8 mouse cellular contexts compared by ENCODE assay signal in the genomic region with DNA sequence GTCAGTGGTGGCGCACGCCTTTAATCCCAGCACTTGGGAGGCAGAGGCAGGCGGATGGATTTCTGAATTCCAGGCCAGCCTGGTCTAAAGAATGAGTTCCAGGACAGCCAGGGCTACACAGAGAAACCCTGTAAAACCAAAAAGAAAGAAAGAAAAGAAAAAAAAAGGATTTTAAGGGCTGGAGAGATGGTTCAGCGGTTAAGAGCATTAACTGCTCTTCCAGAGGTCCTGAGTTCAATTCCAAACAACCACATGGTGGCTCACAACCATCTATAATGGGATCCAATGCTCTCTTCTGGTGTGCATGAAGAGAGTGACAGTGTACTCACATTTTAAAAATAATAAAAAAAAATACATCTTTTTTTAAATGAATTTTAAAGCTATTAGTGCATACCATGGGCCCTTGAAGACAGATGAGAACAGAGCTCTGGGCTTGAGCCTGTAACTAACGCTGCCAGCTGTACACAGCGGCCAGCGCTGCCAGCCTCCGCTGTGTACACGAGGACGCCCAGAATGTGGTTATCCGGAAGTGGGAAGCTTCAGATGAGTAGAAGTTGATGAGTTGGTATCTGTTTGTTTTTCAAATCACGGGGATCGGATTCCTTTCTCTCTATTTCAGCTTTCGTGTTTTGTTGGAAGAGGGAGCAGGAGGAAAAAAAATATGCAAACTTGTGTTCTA. TPM values are rescaled to one million over a fixed set of nuclear protein-coding genes. Genes with fewer than 3 reads are reported as not detected.
DNase-seq lines count a peak whose midpoint lies in the region; ATAC-seq and TF ChIP-seq lines count a peak whose summit lies in the region.

No protein-coding gene starts in this region.

- no peak for DNase-seq in lung, adult 2 months
- no peak for DNase-seq in lung, postnatal 36 days
- DNase-seq in embryonic facial prominence, embryonic 11.5 days (ENCODE audit: low spot score), result no peak
- no peak for DNase-seq in urinary bladder, postnatal 25 days (ENCODE audit: low spot score)
- DNase-seq in kidney, postnatal 36 days, result no peak

- H3K9me3 ChIP-seq in embryonic facial prominence, embryonic 11.5 days (replicated peaks; ENCODE audit: control insufficient read depth, low read length), result no peaks in the 10 kb centered on the region
- H3K9me3 ChIP-seq in intestine, embryonic 16.5 days (ENCODE audit: control insufficient read depth, low read length), result no peaks in the 10 kb centered on the region
- H3K9me3 ChIP-seq in neural tube, embryonic 15.5 days (replicated peaks), result no peaks in the 10 kb centered on the region

- no peak for TF ChIP-seq CTCF in lung, adult 2 months (IDR thresholded peaks at IDR 0.05; ENCODE audit: insufficient read depth, low read length)

- no peaks in the 10 kb centered on the region; the same call in none of the 2 replicates for H3K4me1 ChIP-seq in lung, adult 2 months (ENCODE audit: control insufficient read depth, insufficient read depth, low read length)
- H3K4me1 ChIP-seq in embryonic facial prominence, embryonic 11.5 days (ENCODE audit: control insufficient read depth, insufficient read depth, low read length), result 0 out of 2 replicates have a peak, but pooled peaks cover 3% of the 10 kb centered on the region
- H3K4me1 ChIP-seq in intestine, embryonic 16.5 days (ENCODE audit: control insufficient read depth, insufficient read depth, low read length), result peaks cover 6% of the 10 kb centered on the region
- H3K4me1 ChIP-seq in neural tube, embryonic 15.5 days, result peaks cover 34% of the 10 kb centered on the region

- 39% methylated on average over 14 of the region's 14 CpGs for WGBS in lung, adult 2 months
- WGBS in embryonic facial prominence, embryonic 11.5 days, result 68% methylated on average over 14 of the region's 14 CpGs
- WGBS in intestine, embryonic 16.5 days, result 59% methylated on average over 14 of the region's 14 CpGs
- WGBS in neural tube, embryonic 15.5 days, result 64% methylated on average over 14 of the region's 14 CpGs

- H3K4me3 ChIP-seq in lung, adult 2 months (replicated peaks; ENCODE audit: extremely low read depth, low read depth, low read length), result peak overlapping the region; percentile 75
- peak overlapping the region; percentile 75 for H3K4me3 ChIP-seq in embryonic facial prominence, embryonic 11.5 days (ENCODE audit: low read depth, low read length)
- H3K4me3 ChIP-seq in intestine, embryonic 16.5 days (ENCODE audit: low read length), result peak overlapping the region; percentile 69
- H3K4me3 ChIP-seq in neural tube, embryonic 15.5 days (replicated peaks), result peak overlapping the region; percentile 61

- H3K27me3 ChIP-seq in embryonic facial prominence, embryonic 11.5 days (ENCODE audit: control insufficient read depth, insufficient read depth, low read length), result no peaks in the 10 kb centered on the region
- no peaks in the 10 kb centered on the region for H3K27me3 ChIP-seq in intestine, embryonic 16.5 days (replicated peaks; ENCODE audit: control insufficient read depth, insufficient read depth, low read length)
- H3K27me3 ChIP-seq in neural tube, embryonic 15.5 days (replicated peaks), result no peaks in the 10 kb centered on the region

- no peaks in the 10 kb centered on the region; the same call in none of the 2 replicates for H3K36me3 ChIP-seq in embryonic facial prominence, embryonic 11.5 days (replicated peaks; ENCODE audit: control insufficient read depth, insufficient read depth, low read depth, low read length)
- H3K36me3 ChIP-seq in intestine, embryonic 16.5 days (ENCODE audit: control insufficient read depth, insufficient read depth, low read length), result peaks cover 5% of the 10 kb centered on the region; the same call in 1 of the 2 replicates
- H3K36me3 ChIP-seq in neural tube, embryonic 15.5 days, result peaks cover 25% of the 10 kb centered on the region

- peak overlapping the region; percentile 95; the same call in 1 of the 2 replicates for H3K27ac ChIP-seq in embryonic facial prominence, embryonic 11.5 days (replicated peaks; ENCODE audit: low read depth, low read length)
- H3K27ac ChIP-seq in intestine, embryonic 16.5 days (ENCODE audit: low read length), result peak overlapping the region; percentile 46; the same call in 1 of the 2 replicates
- H3K27ac ChIP-seq in neural tube, embryonic 15.5 days (replicated peaks), result peak overlapping the region; percentile 100

- no peak for TF ChIP-seq POLR2A in lung, adult 2 months (IDR thresholded peaks at IDR 0.05; ENCODE audit: borderline replicate concordance, extremely low read depth, low read depth, low read length)

- peak overlapping the region; percentile 98 for H3K9ac ChIP-seq in embryonic facial prominence, embryonic 11.5 days (replicated peaks; ENCODE audit: low read length)
- H3K9ac ChIP-seq in intestine, embryonic 16.5 days (ENCODE audit: low read depth, low read length), result peak overlapping the region; percentile 95
- H3K9ac ChIP-seq in neural tube, embryonic 15.5 days (replicated peaks), result peak overlapping the region; percentile 69

- H3K4me2 ChIP-seq in embryonic facial prominence, embryonic 11.5 days (ENCODE audit: low read depth, low read length), result peak overlapping the region; percentile 48
- peak overlapping the region; percentile 66 for H3K4me2 ChIP-seq in intestine, embryonic 16.5 days (ENCODE audit: low read depth, low read length)
- peak overlapping the region; percentile 83 for H3K4me2 ChIP-seq in neural tube, embryonic 15.5 days

- ATAC-seq in embryonic facial prominence, embryonic 11.5 days (replicated peaks; ENCODE audit: insufficient number of reproducible peaks, low FRiP score, low TSS enrichment, low read depth), result no peak
- ATAC-seq in intestine, embryonic 16.5 days, result no peak
- no peak for ATAC-seq in neural tube, embryonic 15.5 days (ENCODE audit: low FRiP score)
- no peak for ATAC-seq in erythroid progenitor cell, adult 5-6 weeks (replicated peaks; ENCODE audit: low FRiP score, poor library complexity, severe bottlenecking)

RNA-seq across cellular contexts. Expression of gene Flcn, which starts 0.8 kb away (rescaled TPM):
- polyA plus RNA-seq in lung, adult 2 months (2012; rRNA removed), result 58.9 and 59.6 TPM in 2 replicates
- 23.9 and 26.1 TPM in 2 replicates for polyA plus RNA-seq in embryonic facial prominence, embryonic 11.5 days (2014; fragmentation: Nextera tagmentation; extraction: Ambion mirVana)
- 46.5 and 51.6 TPM in 2 replicates for polyA plus RNA-seq in intestine, embryonic 16.5 days (2015; fragmentation: Nextera tagmentation; extraction: Ambion mirVana)
- 41.8 TPM in 2 replicates for polyA plus RNA-seq in neural tube, embryonic 15.5 days (2015; fragmentation: Nextera tagmentation; extraction: Ambion mirVana)
- 2.1 and 5.0 TPM in 2 replicates for total RNA-seq in erythroid progenitor cell, adult 5-6 weeks (2015; ENCODE audit: low replicate concordance)
- total RNA-seq in erythroid progenitor cell, adult 5-6 weeks (2017; ENCODE audit: low replicate concordance), result 2.3 and 5.4 TPM in 2 replicates

RNA-seq across cellular contexts. Expression of gene Pld6, which starts 23.2 kb away (rescaled TPM):
- polyA plus RNA-seq in lung, adult 2 months (2012; rRNA removed), result 2.0 and 2.9 TPM in 2 replicates
- 1.2 and 1.4 TPM in 2 replicates for polyA plus RNA-seq in embryonic facial prominence, embryonic 11.5 days (2014; fragmentation: Nextera tagmentation; extraction: Ambion mirVana)
- 2.7 and 4.0 TPM in 2 replicates for polyA plus RNA-seq in intestine, embryonic 16.5 days (2015; fragmentation: Nextera tagmentation; extraction: Ambion mirVana)
- 17.2 and 19.6 TPM in 2 replicates for polyA plus RNA-seq in neural tube, embryonic 15.5 days (2015; fragmentation: Nextera tagmentation; extraction: Ambion mirVana)
- total RNA-seq in erythroid progenitor cell, adult 5-6 weeks (2015; ENCODE audit: low replicate concordance), result not detected in 2 replicates
- total RNA-seq in erythroid progenitor cell, adult 5-6 weeks (2017; ENCODE audit: low replicate concordance), result not detected in 2 replicates

RNA-seq across cellular contexts. Expression of gene Nt5m, which starts 28.6 kb away (rescaled TPM):
- 18.5 and 19.0 TPM in 2 replicates for polyA plus RNA-seq in lung, adult 2 months (2012; rRNA removed)
- 37.1 and 41.0 TPM in 2 replicates for polyA plus RNA-seq in embryonic facial prominence, embryonic 11.5 days (2014; fragmentation: Nextera tagmentation; extraction: Ambion mirVana)
- polyA plus RNA-seq in intestine, embryonic 16.5 days (2015; fragmentation: Nextera tagmentation; extraction: Ambion mirVana), result 31.1 and 34.5 TPM in 2 replicates
- 71.6 and 84.2 TPM in 2 replicates for polyA plus RNA-seq in neural tube, embryonic 15.5 days (2015; fragmentation: Nextera tagmentation; extraction: Ambion mirVana)
- 2.9 and 7.9 TPM in 2 replicates for total RNA-seq in erythroid progenitor cell, adult 5-6 weeks (2015; ENCODE audit: low replicate concordance)
- 2.1 and 2.5 TPM in 2 replicates for total RNA-seq in erythroid progenitor cell, adult 5-6 weeks (2017; ENCODE audit: low replicate concordance)

RNA-seq across cellular contexts. Expression of gene Cops3, which starts 29.0 kb away (rescaled TPM):
- polyA plus RNA-seq in lung, adult 2 months (2012; rRNA removed), result 12.3 and 17.7 TPM in 2 replicates
- polyA plus RNA-seq in embryonic facial prominence, embryonic 11.5 days (2014; fragmentation: Nextera tagmentation; extraction: Ambion mirVana), result 238 and 239 TPM in 2 replicates
- 165 and 184 TPM in 2 replicates for polyA plus RNA-seq in intestine, embryonic 16.5 days (2015; fragmentation: Nextera tagmentation; extraction: Ambion mirVana)
- polyA plus RNA-seq in neural tube, embryonic 15.5 days (2015; fragmentation: Nextera tagmentation; extraction: Ambion mirVana), result 194 and 195 TPM in 2 replicates
- 57.4 and 74.6 TPM in 2 replicates for total RNA-seq in erythroid progenitor cell, adult 5-6 weeks (2015; ENCODE audit: low replicate concordance)
- total RNA-seq in erythroid progenitor cell, adult 5-6 weeks (2017; ENCODE audit: low replicate concordance), result 40.9 and 42.7 TPM in 2 replicates

Comparison
In these comparisons a context has a peak if more than half of its experiments do, and no peak if none do; other contexts are left out.
1. H3K27ac ChIP-seq: peak in every context shown above with its lines; median percentile 100 in neural tube, embryonic 15.5 days; 95 in embryonic facial prominence, embryonic 11.5 days; 46 in intestine, embryonic 16.5 days.